Mouse (Mus musculus) liver, adult 2 months (tissue): ENCODE data around the gene Dhx30. TPM values are rescaled to one million over a fixed set of nuclear protein-coding genes. Genes with fewer than 3 reads are reported as not detected.
"Not testable (repeated sequence)": the region's sequence is repeated elsewhere in the genome, so short reads cannot be mapped to it uniquely, and the experiment has no call there.

Experiments used
- DNase-seq: peaks from one replicate; pipeline ENCODE4 v3.0.0-alpha.2; 2011; ENCODE audit warnings: low read depth, low spot score; ENCODE audit errors: extremely low read depth
- H3K27ac ChIP-seq: fragments of 200-500 bp; replicated peaks from 2 replicates; pipeline ENCODE4 v1.5.1; 2012; ENCODE audit warnings: low read depth, mild to moderate bottlenecking, control low read depth, inconsistent platforms, low read length; ENCODE audit not compliant: insufficient read depth
- H3K27me3 ChIP-seq: fragments of 200-500 bp; 2 replicates; pipeline ENCODE4 v1.6.1; 2012; ENCODE audit warnings: mild to moderate bottlenecking, moderate library complexity, low read length, inconsistent platforms; ENCODE audit not compliant: control insufficient read depth, insufficient read depth
- H3K36me3 ChIP-seq: fragments of 200-500 bp; 2 replicates; pipeline ENCODE4 v1.6.1; 2012; ENCODE audit warnings: low read length, inconsistent platforms; ENCODE audit not compliant: control insufficient read depth, insufficient read depth
- H3K4me1 ChIP-seq: fragments of 200-500 bp; 2 replicates; pipeline ENCODE4 v1.6.1; 2011; ENCODE audit warnings: low read length; ENCODE audit not compliant: control insufficient read depth, insufficient read depth
- H3K4me3 ChIP-seq: fragments of 200-500 bp; 2 replicates; pipeline ENCODE4 v1.5.1; 2011; ENCODE audit warnings: low read depth, mild to moderate bottlenecking, control low read depth, low read length, moderate library complexity; ENCODE audit not compliant: insufficient read depth
- H3K79me2 ChIP-seq: fragments of 200-500 bp; 2 replicates; pipeline ENCODE4 v1.6.1; 2012; ENCODE audit warnings: inconsistent platforms, mild to moderate bottlenecking, low read length, moderate library complexity; ENCODE audit not compliant: control insufficient read depth, insufficient read depth
- H3K9ac ChIP-seq: fragments of 200-500 bp; 2 replicates; pipeline ENCODE4 v1.6.1; 2012; ENCODE audit warnings: low read depth, mild to moderate bottlenecking, control low read depth, inconsistent platforms, low read length
- CTCF ChIP-seq: fragments of 200-500 bp; IDR thresholded peaks from 2 replicates; pipeline ENCODE4 v1.5.1; 2011; ENCODE audit warnings: low read depth, low read length, control low read depth
- POLR2A ChIP-seq: fragments of 200-500 bp; IDR thresholded peaks from 2 replicates; pipeline ENCODE4 v1.6.1; 2011; ENCODE audit warnings: low read length, control low read depth; ENCODE audit not compliant: insufficient read depth; ENCODE audit errors: extremely low read depth
- WGBS: fragments of 180-500 bp; shearing (Covaris S2); methylation state at CpG from one replicate; pipeline ENCODE4 v1.1.7; 2018; 5-methylcytosine and 5-hydroxymethylcytosine counted together
- polyA plus RNA-seq: library from polyadenylated mRNA; depleted of rRNA; stranded (reverse); fragments of >200 nt; gene quantifications from 2 replicates; pipeline ENCODE4 v1.2.3, GENCODE M21; 2012; rRNA removed
- total RNA-seq: library from RNA; depleted of rRNA; stranded (reverse); fragments of >200 nt; gene quantifications from 2 replicates; pipeline ENCODE4 v1.2.3, GENCODE M21; 2014; rRNA removed

Gene Dhx30
- 20.6 and 24.8 TPM in 2 replicates for total RNA-seq
- 35.0 and 48.5 TPM in 2 replicates for polyA plus RNA-seq

DNA sequence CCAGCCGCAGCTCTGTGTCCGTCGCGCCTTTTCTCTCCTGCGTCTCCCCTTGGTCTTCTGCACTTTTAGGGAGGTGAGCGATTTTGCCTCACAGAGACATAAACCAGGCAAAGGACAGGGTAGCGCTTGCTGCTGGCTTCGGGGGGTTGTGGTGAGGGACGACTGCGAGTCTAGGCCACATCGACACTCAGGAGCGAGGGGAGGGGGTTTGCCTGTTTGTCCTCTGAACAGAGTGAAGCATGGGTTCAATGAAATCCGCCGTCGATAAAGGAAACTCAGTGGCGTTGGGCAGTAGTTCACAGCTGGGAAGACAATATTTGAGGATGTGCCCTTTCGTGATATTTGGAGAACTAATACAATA lies at the start of gene Dhx30:
Gene Dhx30, minus strand, starts transcription at position 52 of the 361 bp plus-strand sequence.
- Histone ChIP-seq H3K27me3 (no peaks in the 10 kb centered on the region), H3K36me3 (0 out of 2 replicates have a peak, but pooled peaks cover 4% of the 10 kb centered on the region), H3K4me1 (peaks cover 4% of the 10 kb centered on the region), H3K27ac (peak within 1 kb of the TSS; percentile 96), H3K4me3 (peak within 1 kb of the TSS; percentile 92), H3K79me2 (no peaks in the 10 kb centered on the region), H3K9ac (peak within 1 kb of the TSS; percentile 99)
- no peak for DNase-seq
- under 1% methylated on average over 17 of the region's 17 CpGs for WGBS
- TF ChIP-seq CTCF (0 out of 2 replicates have a peak, but pooled peaks have one; percentile 4), POLR2A (no peak)

DNA sequence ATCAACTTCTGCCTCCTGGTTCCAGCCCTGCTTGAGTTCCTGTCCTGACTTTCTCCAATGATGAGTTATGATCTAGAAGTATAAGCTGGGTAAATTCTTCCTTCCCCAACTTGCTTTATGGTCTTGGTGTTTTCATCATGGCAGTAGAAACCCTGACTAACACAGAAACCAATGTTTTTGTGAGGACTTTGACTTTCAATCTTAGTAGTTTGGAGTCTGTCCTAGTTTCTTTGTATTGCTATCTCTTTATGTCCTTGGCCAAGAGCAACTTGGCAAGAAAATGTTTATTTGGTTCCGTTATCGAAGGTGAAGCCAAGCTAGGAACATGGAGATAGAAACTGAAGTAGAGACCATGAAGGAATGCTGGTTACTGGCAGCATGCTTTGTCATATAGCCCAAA lies 45.4 kb upstream of the Dhx30 start:
- no peak overlapping the region for H3K9ac ChIP-seq
- H3K4me1 ChIP-seq = peaks cover 2% of the 10 kb centered on the region; the same call in 1 of the 2 replicates
- H3K79me2 ChIP-seq = no peaks in the 10 kb centered on the region; the same call in 1 of the 2 replicates
- H3K27ac ChIP-seq = peak overlapping the region; percentile 46
- H3K27me3 ChIP-seq = no peaks in the 10 kb centered on the region
- no peak overlapping the region for H3K4me3 ChIP-seq
- peaks cover 22% of the 10 kb centered on the region for H3K36me3 ChIP-seq
- 10% methylated on average over 2 of the region's 2 CpGs for WGBS
- TF ChIP-seq CTCF (no peak), POLR2A (no peak)
- peak; percentile 89 for DNase-seq

DNA sequence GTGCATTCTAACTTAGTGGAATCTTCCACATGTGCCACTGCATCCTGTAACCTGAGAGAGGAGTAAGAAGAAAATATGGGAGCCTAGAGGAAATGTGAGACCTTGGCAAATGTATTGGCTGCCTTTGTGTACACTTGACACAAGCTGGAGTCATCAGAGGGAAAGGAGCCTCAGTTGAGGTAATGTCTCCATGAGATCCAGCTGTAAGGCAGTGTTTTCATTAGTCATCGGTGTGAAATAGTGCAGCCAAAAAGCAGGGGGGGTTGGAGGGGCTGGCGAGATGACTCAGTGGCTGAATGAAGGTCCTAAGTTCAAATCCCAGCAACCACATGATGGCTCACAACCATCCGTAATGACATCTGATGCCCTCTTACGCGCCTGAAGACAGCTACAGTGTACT lies 44.8 kb upstream of the Dhx30 start:
- Histone ChIP-seq H3K27me3 (no peaks in the 10 kb centered on the region), H3K79me2 (no peaks in the 10 kb centered on the region; the same call in 1 of the 2 replicates), H3K9ac (no peak overlapping the region), H3K4me1 (peaks cover 2% of the 10 kb centered on the region; the same call in 1 of the 2 replicates), H3K4me3 (no peak overlapping the region), H3K27ac (peak overlapping the region; percentile 30), H3K36me3 (peaks cover 22% of the 10 kb centered on the region)
- DNase-seq = no peak
- 85% methylated on average over 5 of the region's 5 CpGs for WGBS
- TF ChIP-seq CTCF = no peak
- no peak for TF ChIP-seq POLR2A

DNA sequence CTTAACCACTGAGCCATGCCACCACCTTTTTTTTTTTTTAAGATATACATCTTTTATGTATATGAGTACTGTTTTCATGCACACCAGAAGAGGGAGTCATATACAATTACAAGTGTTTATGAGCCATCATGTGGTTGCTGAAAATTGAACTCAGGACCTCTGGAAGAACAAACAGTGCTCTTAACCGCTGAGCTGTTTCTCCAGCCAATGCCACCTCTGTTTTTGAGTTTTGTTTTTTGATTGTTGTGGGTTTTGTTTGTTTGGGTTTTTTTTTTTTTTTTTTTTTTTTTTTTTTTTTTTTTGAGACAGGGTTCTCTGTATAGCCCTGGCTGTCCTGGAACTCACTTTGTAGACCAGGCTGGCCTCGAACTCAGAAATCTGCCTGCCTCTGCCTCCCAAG lies 42.9 kb upstream of the Dhx30 start:
- H3K4me3 ChIP-seq, H3K9ac ChIP-seq, H3K27ac ChIP-seq, H3K79me2 ChIP-seq, DNase-seq, H3K4me1 ChIP-seq, H3K27me3 ChIP-seq: not testable (repeated sequence)
- peaks cover 28% of the 10 kb centered on the region for H3K36me3 ChIP-seq
- 95% methylated on average over 2 of the region's 2 CpGs for whole genome bisulfite sequencing

DNA sequence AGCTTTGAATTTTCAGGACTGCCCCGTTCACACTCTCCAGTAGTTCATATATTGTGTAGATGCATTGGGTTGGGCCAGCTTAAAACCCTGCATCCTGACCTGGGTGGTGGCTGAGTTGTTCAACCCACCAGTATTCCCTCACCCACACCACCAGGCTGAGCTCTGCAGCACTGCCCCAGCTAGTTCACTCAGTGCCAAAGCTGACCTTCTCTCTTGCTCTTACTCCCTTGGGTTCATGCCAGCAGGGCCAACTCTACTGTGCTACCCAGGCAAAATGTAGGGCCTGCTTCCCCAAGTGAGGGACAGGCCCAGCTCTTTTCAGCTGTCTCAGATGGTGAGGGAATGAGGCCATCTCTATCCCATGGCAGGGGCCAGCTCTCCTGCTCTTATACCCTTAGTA lies 41.4 kb upstream of the Dhx30 start:
- Histone ChIP-seq H3K9ac (no peak overlapping the region), H3K27me3 (no peaks in the 10 kb centered on the region), H3K79me2 (no peaks in the 10 kb centered on the region; the same call in 1 of the 2 replicates), H3K4me1 (peaks cover 2% of the 10 kb centered on the region; the same call in 1 of the 2 replicates), H3K27ac (no peak overlapping the region), H3K36me3 (peaks cover 25% of the 10 kb centered on the region), H3K4me3 (no peak overlapping the region)
- no peak for DNase-seq
- TF ChIP-seq POLR2A (no peak), CTCF (no peak)
- WGBS = 100% methylated on average over 1 of the region's 1 CpGs

DNA sequence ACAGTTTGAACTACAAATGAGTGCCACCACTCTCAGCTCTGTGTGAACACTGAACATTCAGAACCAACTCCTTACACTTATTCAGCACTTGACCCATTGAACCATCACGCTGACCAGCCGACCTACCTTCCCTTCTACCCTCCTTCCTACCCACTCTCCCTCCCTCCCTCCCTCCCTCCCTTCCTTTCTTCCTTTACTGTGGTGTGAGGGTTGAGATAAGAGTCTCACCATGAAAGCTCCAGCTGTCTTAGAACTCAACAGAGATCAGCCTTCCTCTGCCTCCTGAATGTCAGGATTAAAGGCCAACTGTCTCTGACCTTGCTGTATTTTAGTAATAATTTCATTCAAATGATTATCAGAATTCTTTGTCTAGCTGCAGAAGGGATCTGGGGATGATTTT lies 31.0 kb upstream of the Dhx30 start:
- H3K9ac ChIP-seq = no peak overlapping the region
- no peaks in the 10 kb centered on the region for H3K27me3 ChIP-seq
- peaks cover 8% of the 10 kb centered on the region; the same call in 1 of the 2 replicates for H3K36me3 ChIP-seq
- TF ChIP-seq POLR2A (no peak), CTCF (no peak)
- H3K79me2 ChIP-seq = peaks cover 2% of the 10 kb centered on the region; the same call in 1 of the 2 replicates
- WGBS = 72% methylated on average over 2 of the region's 2 CpGs
- H3K4me1 ChIP-seq = peaks cover 2% of the 10 kb centered on the region; the same call in 1 of the 2 replicates
- no peak for DNase-seq
- no peak overlapping the region for H3K4me3 ChIP-seq
- H3K27ac ChIP-seq = no peak overlapping the region
